Mouse (Mus musculus): ENCODE results near the gene Gm49450. TPM values are rescaled to one million over a fixed set of nuclear protein-coding genes. Genes with fewer than 3 reads are reported as not detected.

The Gm49450 gene
- polyA plus RNA-seq, 1 experiment from 2014 or later = not detected

- Histone ChIP-seq H3K4me3 (ENCODE audit: low read depth, low read length) (no peak overlapping the region), H3K27ac (replicated peaks; ENCODE audit: low read depth, low read length) (no peak overlapping the region), H3K4me1 (ENCODE audit: control insufficient read depth, insufficient read depth, low read length) (peaks cover 8% of the 10 kb centered on the region; the same call in 1 of the 2 replicates), H3K4me2 (ENCODE audit: low read depth, low read length) (no peak overlapping the region), H3K36me3 (ENCODE audit: control insufficient read depth, insufficient read depth, low read length) (no peaks in the 10 kb centered on the region), H3K27me3 (replicated peaks; ENCODE audit: control insufficient read depth, insufficient read depth, low read length) (no peaks in the 10 kb centered on the region), H3K9ac (ENCODE audit: low read depth, low read length) (no peak overlapping the region), H3K9me3 (ENCODE audit: control insufficient read depth, low read length) (no peaks in the 10 kb centered on the region)
- ATAC-seq (ENCODE audit: low read depth) (no peak), DNase-seq (ENCODE audit: low spot score) (no peak)
- WGBS = 75% methylated on average over 1 of the region's 1 CpGs
Measured at GRCm38 (mm10) chr15:98884106-98884505, 69.2 kb downstream of the Gm49450 start.

- Histone ChIP-seq H3K9ac (ENCODE audit: low read depth, low read length) (no peak overlapping the region), H3K4me2 (ENCODE audit: low read depth, low read length) (no peak overlapping the region), H3K27me3 (replicated peaks; ENCODE audit: control insufficient read depth, insufficient read depth, low read length) (no peaks in the 10 kb centered on the region), H3K36me3 (ENCODE audit: control insufficient read depth, insufficient read depth, low read length) (no peaks in the 10 kb centered on the region), H3K9me3 (ENCODE audit: control insufficient read depth, low read length) (no peaks in the 10 kb centered on the region), H3K27ac (replicated peaks; ENCODE audit: low read depth, low read length) (no peak overlapping the region), H3K4me1 (ENCODE audit: control insufficient read depth, insufficient read depth, low read length) (peaks cover 8% of the 10 kb centered on the region; the same call in 1 of the 2 replicates), H3K4me3 (ENCODE audit: low read depth, low read length) (no peak overlapping the region)
- no peak for DNase-seq (ENCODE audit: low spot score)
- ATAC-seq (ENCODE audit: low read depth) = no peak
Measured at GRCm38 (mm10) chr15:98883661-98884060, 69.7 kb downstream of the Gm49450 start.

Other genes starting within 250 kb of the Gm49450 start
- 1.7 and 3.9 TPM in 2 replicates for gene Ccdc65, start 245.3 kb downstream of the Gm49450 start, polyA plus RNA-seq (2014; fragmentation: Nextera tagmentation; extraction: Ambion mirVana)
- gene Fkbp11, start 225.4 kb downstream of the Gm49450 start, polyA plus RNA-seq (2014; fragmentation: Nextera tagmentation; extraction: Ambion mirVana) = 88.8 and 108 TPM in 2 replicates
- gene Arf3, start 190.3 kb downstream of the Gm49450 start, polyA plus RNA-seq (2014; fragmentation: Nextera tagmentation; extraction: Ambion mirVana) = 33.9 and 34.8 TPM in 2 replicates
- gene Wnt10b, start 175.4 kb downstream of the Gm49450 start, polyA plus RNA-seq (2014; fragmentation: Nextera tagmentation; extraction: Ambion mirVana) = 4.1 and 4.3 TPM in 2 replicates
- gene Wnt1, start 163.7 kb downstream of the Gm49450 start, polyA plus RNA-seq (2014; fragmentation: Nextera tagmentation; extraction: Ambion mirVana) = 0.10 TPM in 1 of 2 replicates, not detected in the other
- 0.07 TPM in 1 of 2 replicates, not detected in the other for gene Ddn, start 144.1 kb downstream of the Gm49450 start, polyA plus RNA-seq (2014; fragmentation: Nextera tagmentation; extraction: Ambion mirVana)
- 71.7 and 80.6 TPM in 2 replicates for gene Prkag1, start 122.0 kb downstream of the Gm49450 start, polyA plus RNA-seq (2014; fragmentation: Nextera tagmentation; extraction: Ambion mirVana)
- 13.8 and 15.5 TPM in 2 replicates for gene Kmt2d, start 82.3 kb downstream of the Gm49450 start, polyA plus RNA-seq (2014; fragmentation: Nextera tagmentation; extraction: Ambion mirVana)
- 8.4 and 12.2 TPM in 2 replicates for gene Rhebl1, start 59.0 kb downstream of the Gm49450 start, polyA plus RNA-seq (2014; fragmentation: Nextera tagmentation; extraction: Ambion mirVana)
- 2.0 and 3.1 TPM in 2 replicates for gene Dhh, start 55.0 kb downstream of the Gm49450 start, polyA plus RNA-seq (2014; fragmentation: Nextera tagmentation; extraction: Ambion mirVana)
- gene Lmbr1l, start 35.3 kb downstream of the Gm49450 start, polyA plus RNA-seq (2014; fragmentation: Nextera tagmentation; extraction: Ambion mirVana) = 3.9 and 4.3 TPM in 2 replicates
- 1,523 and 1,643 TPM in 2 replicates for gene Tuba1b, start 19.0 kb downstream of the Gm49450 start, polyA plus RNA-seq (2014; fragmentation: Nextera tagmentation; extraction: Ambion mirVana)
- gene Tuba1a, start 152 bp upstream of the Gm49450 start, polyA plus RNA-seq (2014; fragmentation: Nextera tagmentation; extraction: Ambion mirVana) = 1,836 and 1,958 TPM in 2 replicates
- 133 and 149 TPM in 2 replicates for gene Tuba1c, start 76.3 kb upstream of the Gm49450 start, polyA plus RNA-seq (2014; fragmentation: Nextera tagmentation; extraction: Ambion mirVana)
- 66.3 and 71.0 TPM in 2 replicates for gene Prph, start 101.6 kb upstream of the Gm49450 start, polyA plus RNA-seq (2014; fragmentation: Nextera tagmentation; extraction: Ambion mirVana)
- 15.3 and 24.4 TPM in 2 replicates for gene Troap, start 121.0 kb upstream of the Gm49450 start, polyA plus RNA-seq (2014; fragmentation: Nextera tagmentation; extraction: Ambion mirVana)
- gene C1ql4, start 134.3 kb upstream of the Gm49450 start, polyA plus RNA-seq (2014; fragmentation: Nextera tagmentation; extraction: Ambion mirVana) = 0.11 and 0.13 TPM in 2 replicates
- gene Dnajc22, start 139.6 kb upstream of the Gm49450 start, polyA plus RNA-seq (2014; fragmentation: Nextera tagmentation; extraction: Ambion mirVana) = 0.38 TPM in 1 of 2 replicates, not detected in the other
- gene Spats2, start 172.4 kb upstream of the Gm49450 start, polyA plus RNA-seq (2014; fragmentation: Nextera tagmentation; extraction: Ambion mirVana) = 35.5 and 38.9 TPM in 2 replicates